Mouse (Mus musculus) spleen, adult 12 weeks (tissue): ENCODE results near the gene Zfp106.
A peak's percentile ranks its signal among the peaks of the same experiment; 100 is the strongest.
"Not testable (repeated sequence)": the region's sequence is repeated elsewhere in the genome, so short reads cannot be mapped to it uniquely, and the experiment has no call there.

Source experiments
- DNase-seq: peaks from one replicate; pipeline ENCODE4 v3.0.0; 2022; ENCODE audit warnings: low spot score

Gene Zfp106

GRCm38 (mm10) chr2:120563235-120563990 lies at the start of gene Zfp106:
TSS of gene Zfp106 (minus strand) at chr2:120563843.
- peak; percentile 77 for DNase-seq

GRCm38 (mm10) chr2:120608830-120609723 lies 45.4 kb upstream of the Zfp106 start, which contains the start of the genes Haus2 and Lrrc57:
TSS of gene Haus2 (plus strand) at chr2:120609383.
TSS of gene Lrrc57 (minus strand) at chr2:120609520.
- peak; percentile 86 for DNase-seq

- no peak for DNase-seq
Observed at GRCm38 (mm10) chr2:120606021-120606690, 42.5 kb upstream of the Zfp106 start.

- DNase-seq = no peak
Observed at GRCm38 (mm10) chr2:120599506-120599905, 35.9 kb upstream of the Zfp106 start.

GRCm38 (mm10) chr2:120597734-120598133 lies 34.1 kb upstream of the Zfp106 start:
- DNase-seq = no peak

GRCm38 (mm10) chr2:120592227-120592626 lies 28.6 kb upstream of the Zfp106 start:
- no peak for DNase-seq

GRCm38 (mm10) chr2:120589759-120590158 lies 26.1 kb upstream of the Zfp106 start:
- no peak for DNase-seq

- no peak for DNase-seq
Observed at GRCm38 (mm10) chr2:120578286-120578685, 14.6 kb upstream of the Zfp106 start.

GRCm38 (mm10) chr2:120577799-120578198 lies 14.2 kb upstream of the Zfp106 start:
- DNase-seq = no peak

- no peak for DNase-seq
Observed at GRCm38 (mm10) chr2:120575978-120576377, 12.3 kb upstream of the Zfp106 start.

- DNase-seq = no peak
Observed at GRCm38 (mm10) chr2:120575121-120575520, 11.5 kb upstream of the Zfp106 start.

GRCm38 (mm10) chr2:120572161-120572560 lies 8.5 kb upstream of the Zfp106 start:
- DNase-seq = not testable (repeated sequence)

- DNase-seq = no peak
Observed at GRCm38 (mm10) chr2:120571081-120571480, 7.4 kb upstream of the Zfp106 start.

- no peak for DNase-seq
Observed at GRCm38 (mm10) chr2:120567798-120568320, 4.2 kb upstream of the Zfp106 start.

- peak; percentile 85 for DNase-seq
Observed at GRCm38 (mm10) chr2:120566886-120567797, 3.5 kb upstream of the Zfp106 start, which contains the start of gene Snap23. TSS of gene Snap23 (plus strand) at chr2:120567671.

- DNase-seq = no peak
Observed at GRCm38 (mm10) chr2:120565363-120565762, 1.7 kb upstream of the Zfp106 start.

- not testable (repeated sequence) for DNase-seq
Observed at GRCm38 (mm10) chr2:120564548-120565188, 1.0 kb upstream of the Zfp106 start.

GRCm38 (mm10) chr2:120562859-120563234 lies 796 bp downstream of the Zfp106 start:
- DNase-seq = no peak

- no peak for DNase-seq
Observed at GRCm38 (mm10) chr2:120561524-120561923, 2.1 kb downstream of the Zfp106 start.

- no peak for DNase-seq
Observed at GRCm38 (mm10) chr2:120558813-120559212, 4.8 kb downstream of the Zfp106 start.
